Mouse (Mus musculus) intestine, embryonic 16.5 days (tissue): Measurements from ENCODE around the gene Eef1akmt1. TPM values are rescaled to one million over a fixed set of nuclear protein-coding genes. Genes with fewer than 3 reads are reported as not detected.

ENCODE experiments used
- ATAC-seq: fragments of 200-750 bp; cut with Nextera tagmentation; 2 replicates; pipeline ENCODE4 v1.8.0; 2017; ENCODE audit warnings: moderate TSS enrichment, moderate library complexity
- H3K27ac ChIP-seq: fragments of 300-500 bp; sonication (generic); 2 replicates; pipeline ENCODE4 v1.5.1; 2014; ENCODE audit warnings: mild to moderate bottlenecking, low read length
- H3K27me3 ChIP-seq: fragments of 300-500 bp; sonication (generic); replicated peaks from 2 replicates; pipeline ENCODE4 v1.6.1; 2014; ENCODE audit warnings: low read length, control low read depth, mixed read lengths; ENCODE audit not compliant: control insufficient read depth, insufficient read depth
- H3K36me3 ChIP-seq: fragments of 300-500 bp; sonication (generic); 2 replicates; pipeline ENCODE4 v1.6.1; 2014; ENCODE audit warnings: low read length, control low read depth; ENCODE audit not compliant: control insufficient read depth, insufficient read depth
- H3K4me1 ChIP-seq: fragments of 300-500 bp; sonication (generic); 2 replicates; pipeline ENCODE4 v1.6.1; 2014; ENCODE audit warnings: low read length, control low read depth, mixed read lengths; ENCODE audit not compliant: control insufficient read depth, insufficient read depth
- H3K4me2 ChIP-seq: fragments of 300-500 bp; sonication (generic); 2 replicates; pipeline ENCODE4 v1.6.1; 2014; ENCODE audit warnings: low read depth, low read length, control low read depth
- H3K4me3 ChIP-seq: fragments of 300-500 bp; sonication (generic); 2 replicates; pipeline ENCODE4 v1.5.1; 2014; ENCODE audit warnings: mild to moderate bottlenecking, low read length
- H3K9ac ChIP-seq: fragments of 300-500 bp; sonication (generic); 2 replicates; pipeline ENCODE4 v1.6.1; 2014; ENCODE audit warnings: low read depth, low read length
- H3K9me3 ChIP-seq: fragments of 300-500 bp; sonication (generic); 2 replicates; pipeline ENCODE4 v1.6.1; 2016; ENCODE audit warnings: low read length, control low read depth; ENCODE audit not compliant: control insufficient read depth
- WGBS: fragments of 180-500 bp; shearing (Covaris S2); extraction: QIAGEN DNeasy Blood & Tissue Kit; methylation state at CpG from one replicate; pipeline ENCODE4 v1.1.7; 2014; 5-methylcytosine and 5-hydroxymethylcytosine counted together
- polyA plus RNA-seq: library from polyadenylated mRNA; unstranded; fragments of >200 nt; fragmentation: Nextera tagmentation; extraction: Ambion mirVana; gene quantifications from 2 replicates; pipeline ENCODE4 v1.2.1, GENCODE M21; 2015

Eef1akmt1 gene
- polyA plus RNA-seq, 1 experiment from 2014 or later, result 91.7 TPM

- Histone ChIP-seq H3K4me2 (no peak overlapping the region), H3K27ac (peak overlapping the region; percentile 68)
- 0 out of 2 replicates have a peak, but pooled peaks have one; percentile 9 for ATAC-seq
Measured at GRCm38 (mm10) chr14:57537261-57538015, 34.0 kb downstream of the Eef1akmt1 start.

DNA sequence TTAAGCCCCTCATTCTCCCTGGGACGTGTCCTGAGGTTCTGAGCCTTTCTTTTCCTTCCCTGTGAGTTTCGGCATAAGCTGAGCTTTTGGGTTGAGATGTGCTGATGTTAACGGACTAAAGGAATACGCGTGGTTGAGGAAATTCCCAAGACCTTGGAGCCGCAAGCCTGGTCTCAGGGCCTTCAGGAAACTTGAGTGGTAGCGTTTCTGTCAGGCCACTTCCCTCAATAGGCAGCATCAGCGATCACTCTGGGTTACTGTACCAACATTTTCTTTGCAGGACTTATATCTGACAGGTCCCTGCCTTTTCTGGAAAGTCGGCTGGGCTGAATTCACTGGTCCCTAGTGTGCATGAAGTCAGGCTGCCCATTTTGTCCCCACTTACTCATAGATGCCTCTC, 34.6 kb downstream of the Eef1akmt1 start:
- ATAC-seq, result no peak
- peaks cover 2% of the 10 kb centered on the region; the same call in 1 of the 2 replicates for H3K9me3 ChIP-seq
- no peak overlapping the region for H3K4me3 ChIP-seq
- no peaks in the 10 kb centered on the region for H3K27me3 ChIP-seq
- H3K4me2 ChIP-seq, result no peak overlapping the region
- 0 out of 2 replicates have a peak, but pooled peaks cover under 1% of the 10 kb centered on the region for H3K36me3 ChIP-seq
- WGBS, result 57% methylated on average over 9 of the region's 9 CpGs
- H3K4me1 ChIP-seq, result peaks cover 20% of the 10 kb centered on the region; the same call in 1 of the 2 replicates
- no peak overlapping the region for H3K9ac ChIP-seq
- H3K27ac ChIP-seq, result peak overlapping the region; percentile 68

More at GRCm38 (mm10) chr14:57537261-57538015, 34.0 kb downstream of the Eef1akmt1 start:
- no peak overlapping the region for H3K4me3 ChIP-seq
- peaks cover 6% of the 10 kb centered on the region; the same call in 1 of the 2 replicates for H3K36me3 ChIP-seq
- 32% methylated on average over 16 of the region's 16 CpGs for WGBS
- H3K9ac ChIP-seq, result no peak overlapping the region
- no peaks in the 10 kb centered on the region for H3K27me3 ChIP-seq
- H3K9me3 ChIP-seq, result peaks cover 3% of the 10 kb centered on the region; the same call in 1 of the 2 replicates
- H3K4me1 ChIP-seq, result peaks cover 20% of the 10 kb centered on the region; the same call in 1 of the 2 replicates

DNA sequence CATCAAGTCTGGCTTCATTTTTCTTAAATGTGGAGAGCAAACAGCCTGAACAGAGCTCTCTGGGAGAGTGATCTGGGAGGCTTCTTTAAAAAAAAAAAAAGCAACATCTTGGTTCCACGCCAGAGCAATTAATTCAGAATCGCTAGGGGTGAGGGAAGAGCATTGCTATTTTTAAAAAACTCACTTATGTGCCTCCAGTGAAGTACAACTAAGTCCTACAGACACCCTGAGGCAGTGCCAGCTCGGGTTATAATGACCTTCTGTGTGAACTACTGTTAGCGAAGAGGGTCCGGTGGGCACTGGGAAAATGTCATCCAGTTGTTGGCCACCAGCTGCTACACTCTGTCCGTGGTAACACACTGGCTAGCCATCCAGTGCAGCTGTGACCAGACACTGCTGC, 35.8 kb downstream of the Eef1akmt1 start:
- H3K4me2 ChIP-seq, result no peak overlapping the region
- H3K36me3 ChIP-seq, result no peaks in the 10 kb centered on the region
- H3K27ac ChIP-seq, result peak overlapping the region; percentile 71
- H3K4me1 ChIP-seq, result peaks cover 20% of the 10 kb centered on the region; the same call in 1 of the 2 replicates
- H3K27me3 ChIP-seq, result no peaks in the 10 kb centered on the region
- H3K9ac ChIP-seq, result no peak overlapping the region
- WGBS, result 55% methylated on average over 6 of the region's 6 CpGs
- ATAC-seq, result peak; percentile 27; the same call in 1 of the 2 replicates
- no peak overlapping the region for H3K4me3 ChIP-seq
- no peaks in the 10 kb centered on the region for H3K9me3 ChIP-seq

DNA sequence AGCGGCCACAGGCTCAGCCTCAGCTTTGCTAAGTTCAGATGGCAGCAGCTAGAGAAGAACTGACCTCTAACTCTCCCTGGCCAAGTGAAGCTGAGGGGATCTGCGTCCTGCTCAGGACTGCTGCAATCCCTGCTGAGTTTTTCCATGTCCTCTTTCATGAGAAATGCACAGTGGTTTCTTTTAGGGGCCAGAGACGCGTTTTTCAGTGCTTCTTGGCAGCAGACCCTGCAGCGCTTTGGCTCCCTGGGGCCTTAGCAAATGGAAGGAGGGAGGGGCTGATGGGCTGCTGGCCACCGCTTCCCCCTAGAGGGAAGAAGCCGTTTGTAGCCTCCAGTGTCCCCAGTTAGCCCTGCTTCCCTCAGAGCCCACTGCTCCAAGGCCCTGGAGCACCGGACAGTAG, 36.5 kb downstream of the Eef1akmt1 start:
- ATAC-seq, result peak; percentile 59
- Histone ChIP-seq H3K4me2 (no peak overlapping the region), H3K4me3 (no peak overlapping the region), H3K9ac (peak overlapping the region; percentile 38), H3K27me3 (no peaks in the 10 kb centered on the region), H3K4me1 (peaks cover 20% of the 10 kb centered on the region; the same call in 1 of the 2 replicates), H3K36me3 (no peaks in the 10 kb centered on the region), H3K9me3 (no peaks in the 10 kb centered on the region), H3K27ac (peak overlapping the region; percentile 71)
- WGBS, result 29% methylated on average over 8 of the region's 8 CpGs

DNA sequence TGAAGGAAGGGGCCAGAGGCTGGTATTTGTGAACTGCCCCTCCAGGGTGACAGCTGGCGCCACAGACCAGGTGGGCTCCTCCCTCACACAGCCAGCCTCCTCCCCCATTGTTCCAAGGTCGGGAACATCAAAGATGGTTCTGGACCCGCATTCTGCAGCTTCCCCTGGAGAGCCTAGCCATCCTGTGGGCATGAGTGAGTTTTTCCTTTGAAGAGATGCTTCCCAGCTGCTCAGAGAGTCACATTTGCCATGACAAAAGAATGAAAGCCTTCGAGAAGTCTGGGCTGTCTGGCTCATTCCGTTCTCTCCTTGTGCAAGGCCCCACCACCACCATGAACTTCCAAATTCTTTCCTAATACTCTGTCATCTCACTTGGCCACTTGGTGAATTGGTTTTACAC, 37.1 kb downstream of the Eef1akmt1 start:
- 40% methylated on average over 5 of the region's 5 CpGs for WGBS
- H3K4me2 ChIP-seq, result no peak overlapping the region

GRCm38 (mm10) chr14:57533841-57534240, 37.6 kb downstream of the Eef1akmt1 start:
- 43% methylated on average over 11 of the region's 11 CpGs for WGBS

More for the DNA sequence above, 37.1 kb downstream of the Eef1akmt1 start:
- Histone ChIP-seq H3K27ac (peak overlapping the region; percentile 71), H3K27me3 (no peaks in the 10 kb centered on the region), H3K4me3 (no peak overlapping the region), H3K4me1 (peaks cover 26% of the 10 kb centered on the region; the same call in 1 of the 2 replicates), H3K36me3 (no peaks in the 10 kb centered on the region), H3K9ac (peak overlapping the region; percentile 38), H3K9me3 (no peaks in the 10 kb centered on the region)
- ATAC-seq, result no peak

GRCm38 (mm10) chr14:57533214-57533613, 38.2 kb downstream of the Eef1akmt1 start:
- no peak overlapping the region for H3K27ac ChIP-seq

More at GRCm38 (mm10) chr14:57533841-57534240, 37.6 kb downstream of the Eef1akmt1 start:
- ATAC-seq, result no peak
- no peak overlapping the region for H3K4me2 ChIP-seq
- no peaks in the 10 kb centered on the region for H3K9me3 ChIP-seq
- no peak overlapping the region for H3K4me3 ChIP-seq
- H3K27me3 ChIP-seq, result no peaks in the 10 kb centered on the region
- peaks cover 29% of the 10 kb centered on the region for H3K4me1 ChIP-seq
- H3K9ac ChIP-seq, result no peak overlapping the region
- H3K36me3 ChIP-seq, result no peaks in the 10 kb centered on the region
- peak overlapping the region; percentile 71; the same call in 1 of the 2 replicates for H3K27ac ChIP-seq

DNA sequence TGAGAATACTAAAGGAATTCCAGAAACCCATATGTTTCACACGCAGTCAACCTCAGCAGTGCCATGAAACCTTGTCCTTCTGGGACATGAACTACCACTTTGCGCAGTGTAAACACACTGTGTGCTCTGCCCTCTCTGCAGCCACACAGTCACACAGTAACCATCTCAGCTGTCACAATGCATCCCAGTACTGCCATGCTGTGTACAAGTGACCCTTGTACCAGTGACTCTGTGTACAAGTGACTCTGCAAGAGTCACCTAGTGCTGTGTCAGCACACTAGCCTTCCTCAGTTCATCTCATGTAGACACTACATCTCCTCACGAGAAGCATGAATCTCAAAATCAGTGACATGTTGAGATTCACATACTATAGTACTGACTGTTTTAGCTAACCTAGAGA, 38.8 kb downstream of the Eef1akmt1 start:
- no peak for ATAC-seq
- no peaks in the 10 kb centered on the region for H3K27me3 ChIP-seq
- no peak overlapping the region for H3K9ac ChIP-seq
- no peak overlapping the region for H3K4me3 ChIP-seq
- no peak overlapping the region for H3K27ac ChIP-seq
- 90% methylated on average over 3 of the region's 3 CpGs for WGBS
- H3K9me3 ChIP-seq, result no peaks in the 10 kb centered on the region
- no peaks in the 10 kb centered on the region for H3K36me3 ChIP-seq
- peaks cover 27% of the 10 kb centered on the region for H3K4me1 ChIP-seq
- no peak overlapping the region for H3K4me2 ChIP-seq

More at GRCm38 (mm10) chr14:57533214-57533613, 38.2 kb downstream of the Eef1akmt1 start:
- no peaks in the 10 kb centered on the region for H3K36me3 ChIP-seq
- WGBS, result 49% methylated on average over 3 of the region's 3 CpGs
- no peaks in the 10 kb centered on the region for H3K27me3 ChIP-seq
- no peak for ATAC-seq
- no peak overlapping the region for H3K4me3 ChIP-seq
- H3K9me3 ChIP-seq, result no peaks in the 10 kb centered on the region
- no peak overlapping the region for H3K4me2 ChIP-seq
- no peak overlapping the region for H3K9ac ChIP-seq
- peaks cover 33% of the 10 kb centered on the region for H3K4me1 ChIP-seq

DNA sequence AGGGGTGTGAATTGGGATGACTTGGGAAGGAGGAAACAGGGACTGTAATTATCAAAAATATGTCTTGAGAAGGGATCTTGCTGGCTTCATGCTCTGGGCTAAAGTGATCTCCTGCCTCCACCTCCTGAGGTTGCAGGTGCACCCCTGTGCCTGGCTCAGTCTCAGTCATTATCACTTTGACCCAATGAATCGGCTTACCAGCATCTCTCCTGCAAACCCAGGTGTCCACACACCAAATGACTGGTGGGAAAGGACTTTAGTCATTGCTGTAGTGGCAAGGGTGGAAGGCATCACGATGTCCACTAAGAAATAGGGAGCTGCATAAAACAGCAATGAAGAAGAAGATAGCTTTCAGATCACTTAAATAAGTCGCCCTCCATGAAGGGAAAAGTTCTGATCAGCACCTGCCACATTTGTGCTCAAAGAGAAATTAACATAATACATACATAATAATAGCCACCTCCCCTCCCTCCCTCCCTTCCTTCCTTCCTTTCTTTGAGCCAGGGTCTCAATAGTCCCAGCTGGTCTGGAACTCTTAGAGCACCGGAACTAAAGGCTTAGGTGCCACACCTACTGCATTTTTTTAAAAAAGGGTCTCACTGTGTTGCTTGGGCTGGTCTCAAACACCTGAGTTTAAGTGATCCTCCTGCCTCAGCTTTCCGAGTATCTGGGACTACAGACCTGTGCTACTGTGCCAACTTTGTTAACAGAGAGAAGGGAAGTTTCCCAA, 41.5 kb downstream of the Eef1akmt1 start:
- peak overlapping the region; percentile 37; the same call in 1 of the 2 replicates for H3K9ac ChIP-seq
- peaks cover 28% of the 10 kb centered on the region for H3K4me1 ChIP-seq
- H3K4me3 ChIP-seq, result no peak overlapping the region
- no peaks in the 10 kb centered on the region for H3K36me3 ChIP-seq
- peak overlapping the region; percentile 28; the same call in 1 of the 2 replicates for H3K27ac ChIP-seq
- ATAC-seq, result no peak
- no peaks in the 10 kb centered on the region for H3K9me3 ChIP-seq
- H3K27me3 ChIP-seq, result no peaks in the 10 kb centered on the region
- H3K4me2 ChIP-seq, result no peak overlapping the region
- 69% methylated on average over 5 of the region's 5 CpGs for WGBS
